Mouse (Mus musculus) limb, embryonic 11.5 days (tissue): ENCODE results near the gene Esrp2. TPM values are rescaled to one million over a fixed set of nuclear protein-coding genes. Genes with fewer than 3 reads are reported as not detected.

Source experiments
- ATAC-seq: fragments of 200-750 bp; cut with Nextera tagmentation; 2 replicates; pipeline ENCODE4 v1.8.0; 2017; ENCODE audit warnings: low read depth; ENCODE audit not compliant: insufficient number of reproducible peaks, low FRiP score, low TSS enrichment
- DNase-seq: peaks from one replicate; pipeline ENCODE4 v3.0.0-alpha.2; 2015; ENCODE audit warnings: low spot score
- H3K27ac ChIP-seq: fragments of 300-500 bp; sonication (generic); replicated peaks from 2 replicates; pipeline ENCODE4 v1.5.1; 2014; ENCODE audit warnings: low read depth, mild to moderate bottlenecking, low read length
- H3K27me3 ChIP-seq: fragments of 300-500 bp; sonication (generic); 2 replicates; pipeline ENCODE4 v1.6.1; 2014; ENCODE audit warnings: mild to moderate bottlenecking, low read length, mixed read lengths; ENCODE audit not compliant: control insufficient read depth, insufficient read depth
- H3K36me3 ChIP-seq: fragments of 300-500 bp; sonication (generic); 2 replicates; pipeline ENCODE4 v1.6.1; 2014; ENCODE audit warnings: mild to moderate bottlenecking, low read length, moderate library complexity, mixed read lengths; ENCODE audit not compliant: control insufficient read depth, insufficient read depth
- H3K4me1 ChIP-seq: fragments of 300-500 bp; sonication (generic); 2 replicates; pipeline ENCODE4 v1.6.1; 2014; ENCODE audit warnings: low read length, mixed read lengths; ENCODE audit not compliant: control insufficient read depth, insufficient read depth
- H3K4me2 ChIP-seq: fragments of 300-500 bp; sonication (generic); 2 replicates; pipeline ENCODE4 v1.6.1; 2014; ENCODE audit warnings: low read depth, mild to moderate bottlenecking, moderate library complexity; ENCODE audit not compliant: severe bottlenecking
- H3K4me3 ChIP-seq: fragments of 300-500 bp; sonication (generic); 2 replicates; pipeline ENCODE4 v1.5.1; 2014; ENCODE audit warnings: low read depth, low read length
- H3K9ac ChIP-seq: fragments of 300-500 bp; sonication (generic); 2 replicates; pipeline ENCODE4 v1.6.1; 2014; ENCODE audit warnings: mild to moderate bottlenecking, low read length
- H3K9me3 ChIP-seq: fragments of 300-500 bp; sonication (generic); 2 replicates; pipeline ENCODE4 v1.6.1; 2016; ENCODE audit warnings: low read length; ENCODE audit not compliant: control insufficient read depth
- WGBS: fragments of 180-500 bp; shearing (Covaris S2); extraction: QIAGEN DNeasy Blood & Tissue Kit; methylation state at CpG from one replicate; pipeline ENCODE4 v1.1.7; 2014; 5-methylcytosine and 5-hydroxymethylcytosine counted together
- polyA plus RNA-seq: library from polyadenylated mRNA; unstranded; fragments of >200 nt; fragmentation: Nextera tagmentation; extraction: Ambion mirVana; gene quantifications from 2 replicates; pipeline ENCODE4 v1.2.1, GENCODE M21; 2014

Esrp2 gene
- polyA plus RNA-seq, 1 experiment from 2014 or later = 4.6 TPM

DNA sequence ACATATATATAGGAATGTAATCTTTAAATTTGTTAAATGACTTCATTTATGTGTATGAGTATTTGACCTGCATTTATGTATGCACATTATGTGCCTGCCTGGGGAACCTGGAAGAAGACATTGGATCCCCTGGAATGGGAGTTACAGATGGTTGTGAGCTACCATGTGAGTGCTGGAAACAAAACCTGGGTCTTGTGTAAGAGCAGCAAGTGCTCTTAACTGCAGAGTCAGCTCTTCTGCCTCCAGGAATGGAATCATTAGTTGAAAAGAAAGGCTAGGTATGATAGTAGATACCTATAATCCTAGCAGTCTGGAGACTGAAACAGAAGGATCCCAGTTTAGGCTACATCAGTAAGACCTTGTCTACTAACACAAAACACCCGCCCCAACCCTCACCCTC is 10.7 kb downstream of the Esrp2 start:
- no peaks in the 10 kb centered on the region for H3K27me3 ChIP-seq
- no peak for ATAC-seq
- H3K4me2 ChIP-seq = no peak overlapping the region
- peaks cover 6% of the 10 kb centered on the region; the same call in 1 of the 2 replicates for H3K36me3 ChIP-seq
- H3K4me3 ChIP-seq = no peak overlapping the region
- no peak overlapping the region for H3K9ac ChIP-seq
- H3K9me3 ChIP-seq = no peaks in the 10 kb centered on the region
- no peak overlapping the region for H3K27ac ChIP-seq
- DNase-seq = no peak
- no peaks in the 10 kb centered on the region for H3K4me1 ChIP-seq
- whole genome bisulfite sequencing = 100% methylated on average over 1 of the region's 1 CpGs

DNA sequence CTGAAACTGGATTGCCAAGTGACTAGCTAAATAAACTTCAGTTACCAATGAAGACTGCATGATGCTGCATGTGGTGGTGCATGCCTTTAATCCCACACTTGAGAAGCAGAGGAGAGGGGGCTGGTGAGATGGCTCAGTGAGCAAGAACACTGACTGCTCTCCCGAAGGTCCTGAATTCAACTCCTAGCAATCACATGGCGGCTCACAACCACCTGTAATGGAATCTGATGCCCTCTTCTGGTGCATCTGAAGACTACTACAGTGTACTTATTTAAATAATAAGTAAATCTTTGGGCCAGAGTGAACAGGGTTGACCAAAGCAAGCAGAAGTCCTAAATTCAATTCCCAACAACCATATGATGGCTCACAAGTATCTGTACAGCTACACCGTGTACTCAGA is 13.3 kb downstream of the Esrp2 start:
- no peak overlapping the region for H3K4me2 ChIP-seq
- DNase-seq (no peak), ATAC-seq (no peak)
- no peaks in the 10 kb centered on the region for H3K27me3 ChIP-seq
- peaks cover 3% of the 10 kb centered on the region; the same call in 1 of the 2 replicates for H3K36me3 ChIP-seq
- no peaks in the 10 kb centered on the region for H3K4me1 ChIP-seq
- WGBS = 81% methylated on average over 3 of the region's 3 CpGs
- H3K9me3 ChIP-seq = no peaks in the 10 kb centered on the region
- no peak overlapping the region for H3K9ac ChIP-seq
- no peak overlapping the region for H3K27ac ChIP-seq
- no peak overlapping the region for H3K4me3 ChIP-seq

DNA sequence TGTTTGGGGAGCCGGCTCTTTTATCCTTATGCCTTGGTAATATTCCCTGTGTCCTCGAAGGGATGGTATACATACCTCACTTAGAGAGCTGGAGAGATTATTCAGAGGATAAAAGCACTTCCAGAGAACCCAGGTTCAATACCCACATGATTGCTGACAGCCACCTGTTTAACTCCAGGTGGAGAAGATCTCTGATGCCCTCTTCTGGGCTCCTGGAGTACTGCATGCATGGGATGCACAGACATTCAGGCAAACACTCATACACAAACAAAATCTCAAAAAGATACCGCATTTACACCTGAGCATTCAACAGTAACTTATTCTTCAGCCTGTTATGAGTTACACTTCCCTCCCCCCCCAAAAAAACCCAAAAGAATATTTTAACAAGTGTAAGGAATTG is 20.9 kb downstream of the Esrp2 start:
- H3K4me2 ChIP-seq = no peak overlapping the region
- H3K9me3 ChIP-seq = no peaks in the 10 kb centered on the region
- no peak for ATAC-seq
- WGBS = 97% methylated on average over 3 of the region's 3 CpGs
- H3K27me3 ChIP-seq = no peaks in the 10 kb centered on the region
- peak; percentile 63 for DNase-seq
- no peak overlapping the region for H3K4me3 ChIP-seq
- H3K36me3 ChIP-seq = peaks cover 2% of the 10 kb centered on the region; the same call in 1 of the 2 replicates
- no peak overlapping the region for H3K27ac ChIP-seq
- H3K9ac ChIP-seq = no peak overlapping the region
- H3K4me1 ChIP-seq = no peaks in the 10 kb centered on the region

DNA sequence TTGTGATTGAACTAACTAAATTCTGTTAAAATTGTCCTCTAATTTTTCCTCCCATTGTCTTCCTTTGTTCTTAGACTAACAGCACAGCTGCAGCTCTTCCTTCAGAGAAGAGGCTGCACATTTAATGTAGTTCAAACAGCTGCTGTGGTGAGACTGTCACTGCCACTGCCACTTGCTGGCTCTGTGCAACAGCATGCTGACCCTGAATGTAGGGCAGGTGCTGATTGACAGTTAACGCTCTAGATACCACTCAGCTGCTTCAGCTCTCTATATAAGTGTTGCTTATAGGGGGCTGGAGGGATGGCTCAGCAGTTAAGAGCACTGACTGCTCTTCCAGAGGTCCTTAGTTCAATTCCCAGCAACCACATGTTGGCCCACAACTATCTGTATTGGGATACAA is 24.3 kb downstream of the Esrp2 start:
- H3K9ac ChIP-seq = no peak overlapping the region
- H3K27me3 ChIP-seq = no peaks in the 10 kb centered on the region
- H3K27ac ChIP-seq = no peak overlapping the region
- no peaks in the 10 kb centered on the region for H3K4me1 ChIP-seq
- ATAC-seq (no peak), DNase-seq (no peak)
- no peak overlapping the region for H3K4me2 ChIP-seq
- H3K4me3 ChIP-seq = no peak overlapping the region
- WGBS = 90% methylated on average over 1 of the region's 1 CpGs
- no peaks in the 10 kb centered on the region for H3K9me3 ChIP-seq
- peaks cover 10% of the 10 kb centered on the region for H3K36me3 ChIP-seq

DNA sequence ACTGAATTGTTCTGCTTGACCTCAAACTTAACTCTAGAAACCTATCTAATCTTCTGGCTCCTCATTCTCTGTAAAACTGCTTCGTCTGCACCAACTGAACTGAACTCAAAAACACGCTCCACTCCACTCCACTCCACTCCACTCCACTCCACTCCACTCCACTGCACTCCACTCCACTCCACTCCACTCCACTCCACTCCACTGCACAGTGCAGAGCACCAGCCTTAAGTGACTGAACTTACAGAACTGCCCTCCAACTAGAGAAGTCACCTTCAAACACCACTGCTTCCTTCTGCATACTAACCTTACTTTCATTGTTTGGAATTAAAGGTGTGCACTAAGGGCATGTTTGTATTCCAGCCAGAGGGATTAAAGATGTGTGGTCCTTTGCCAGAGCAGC is 24.7 kb downstream of the Esrp2 start:
- WGBS = 93% methylated on average over 2 of the region's 2 CpGs
- Histone ChIP-seq H3K9me3 (no peaks in the 10 kb centered on the region), H3K4me1 (no peaks in the 10 kb centered on the region), H3K27me3 (no peaks in the 10 kb centered on the region), H3K27ac (no peak overlapping the region), H3K4me2 (no peak overlapping the region), H3K36me3 (peaks cover 10% of the 10 kb centered on the region), H3K4me3 (no peak overlapping the region), H3K9ac (no peak overlapping the region)
- no peak for DNase-seq
- ATAC-seq = no peak

DNA sequence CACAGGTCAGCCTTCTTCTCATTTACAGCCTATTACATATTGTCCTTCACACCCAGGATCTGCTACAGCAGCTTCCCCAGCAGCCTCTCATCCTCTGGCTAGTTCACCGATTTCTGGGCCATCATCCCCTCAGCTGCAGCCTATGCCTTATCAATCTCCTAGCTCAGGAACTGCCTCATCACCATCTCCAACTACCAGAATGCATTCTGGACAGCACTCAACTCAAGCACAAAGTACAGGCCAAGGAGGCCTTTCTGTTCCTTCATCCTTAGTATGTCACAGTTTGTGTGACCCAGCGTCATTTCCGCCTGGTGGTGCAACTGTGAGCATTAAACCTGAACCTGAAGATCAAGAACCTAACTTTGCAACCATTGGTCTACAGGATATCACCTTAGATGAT is 28.0 kb downstream of the Esrp2 start:
- no peaks in the 10 kb centered on the region for H3K4me1 ChIP-seq
- no peak overlapping the region for H3K4me3 ChIP-seq
- no peak overlapping the region for H3K9ac ChIP-seq
- peaks cover 12% of the 10 kb centered on the region for H3K36me3 ChIP-seq
- no peak overlapping the region for H3K27ac ChIP-seq
- WGBS = 98% methylated on average over 3 of the region's 3 CpGs
- no peaks in the 10 kb centered on the region for H3K9me3 ChIP-seq
- ATAC-seq (no peak), DNase-seq (no peak)
- no peak overlapping the region for H3K4me2 ChIP-seq
- no peaks in the 10 kb centered on the region for H3K27me3 ChIP-seq

DNA sequence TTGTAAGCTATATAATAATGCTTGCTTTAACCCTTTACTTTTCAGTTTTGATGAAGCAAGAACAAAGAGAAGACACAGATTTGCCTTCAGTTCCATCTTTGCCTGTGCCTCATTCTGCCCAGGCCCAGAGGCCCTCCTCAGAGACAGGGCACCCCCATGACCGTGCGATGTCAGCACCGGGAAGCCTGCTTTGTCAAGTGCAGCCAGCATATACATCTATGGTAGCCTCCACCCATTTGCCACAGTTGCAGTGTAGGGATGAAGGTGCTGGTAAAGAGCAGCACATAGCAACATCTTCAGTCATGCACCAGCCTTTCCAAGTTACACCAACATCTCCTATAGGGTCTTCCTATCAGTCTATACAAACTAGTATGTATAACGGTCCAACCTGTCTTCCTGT is 28.7 kb downstream of the Esrp2 start:
- ATAC-seq (no peak), DNase-seq (no peak)
- no peak overlapping the region for H3K4me3 ChIP-seq
- H3K4me1 ChIP-seq = no peaks in the 10 kb centered on the region
- H3K27ac ChIP-seq = no peak overlapping the region
- H3K27me3 ChIP-seq = no peaks in the 10 kb centered on the region
- WGBS = 98% methylated on average over 4 of the region's 4 CpGs
- H3K9ac ChIP-seq = no peak overlapping the region
- no peak overlapping the region for H3K4me2 ChIP-seq
- H3K36me3 ChIP-seq = peaks cover 15% of the 10 kb centered on the region
- H3K9me3 ChIP-seq = no peaks in the 10 kb centered on the region

DNA sequence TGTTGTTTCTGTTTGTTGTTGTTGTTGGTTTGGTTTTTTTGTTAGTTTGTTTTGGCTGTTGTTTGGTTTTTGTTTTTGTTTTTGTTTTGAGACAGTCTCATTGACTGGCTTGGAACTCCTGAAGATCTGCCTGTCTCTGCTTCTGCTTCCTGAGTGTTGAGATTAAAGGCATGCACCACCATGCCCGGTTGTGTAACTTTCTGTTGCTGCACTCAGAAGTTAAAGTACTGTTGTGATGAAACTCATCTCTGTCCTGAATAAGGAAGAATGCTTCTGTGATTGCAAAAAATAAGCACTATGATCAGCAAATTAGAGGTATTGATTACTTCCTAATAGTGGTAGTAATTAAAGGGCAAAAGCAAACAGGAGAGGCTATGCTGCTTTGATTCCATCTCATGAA is 30.6 kb downstream of the Esrp2 start:
- 86% methylated on average over 1 of the region's 1 CpGs for WGBS
- Histone ChIP-seq H3K27me3 (no peaks in the 10 kb centered on the region), H3K4me1 (no peaks in the 10 kb centered on the region), H3K36me3 (peaks cover 16% of the 10 kb centered on the region), H3K27ac (no peak overlapping the region), H3K4me2 (no peak overlapping the region), H3K9me3 (no peaks in the 10 kb centered on the region), H3K9ac (no peak overlapping the region), H3K4me3 (no peak overlapping the region)
- DNase-seq = no peak
- no peak for ATAC-seq

DNA sequence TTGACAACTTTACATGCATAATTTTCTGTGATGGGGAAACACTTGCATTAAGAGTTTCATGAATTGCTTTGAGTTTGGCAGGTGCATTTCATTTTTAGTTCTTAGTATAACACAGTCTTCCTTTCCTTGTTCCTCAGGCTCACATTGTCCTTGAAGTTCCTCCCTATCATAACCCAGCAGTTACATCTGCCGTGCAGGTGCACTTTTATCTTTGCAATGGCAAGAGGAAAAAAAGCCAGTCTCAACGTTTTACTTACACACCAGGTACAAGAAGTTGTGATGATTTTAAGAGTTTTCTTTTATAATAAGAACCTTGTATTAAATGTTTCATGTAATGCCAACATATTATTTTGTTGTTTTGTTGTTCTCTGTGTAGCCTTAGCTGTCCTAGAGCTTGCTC is 32.9 kb downstream of the Esrp2 start:
- ATAC-seq (no peak), DNase-seq (no peak)
- Histone ChIP-seq H3K4me3 (no peak overlapping the region), H3K4me1 (no peaks in the 10 kb centered on the region), H3K9me3 (no peaks in the 10 kb centered on the region), H3K36me3 (peaks cover 19% of the 10 kb centered on the region), H3K27ac (no peak overlapping the region), H3K27me3 (no peaks in the 10 kb centered on the region), H3K4me2 (no peak overlapping the region), H3K9ac (no peak overlapping the region)
- 94% methylated on average over 2 of the region's 2 CpGs for WGBS
